Mouse (Mus musculus) left cerebral cortex, postnatal 10 days (tissue): ENCODE measurements at regions not wholly inside any gene's neighbourhood (a gene's known extent, or its start where the extent isn't known, plus 50 kb on each side); places are given as distances from the start of the nearest gene placed in this dataset.

Source experiments
- DNase-seq, 2 experiments: peaks; one replicate each; pipeline ENCODE4 v3.0.0; 2021 to 2022; ENCODE audit warnings: low spot score in 2 of 2, mixed read lengths in 1 of 2; ENCODE audit errors: extremely low spot score in 1 of 2
- intact Hi-C: fragments of 180-260 bp; cut with DNase I; formaldehyde crosslinking; loops from one replicate; pipeline ENCODE4 v1.15.1; 2025

- intact Hi-C loops = no loop called here
- no peak for DNase-seq
Observed at GRCm38 (mm10) chr17:16301776-16302175, 470.9 kb upstream of the Rgmb start.

- no peak for DNase-seq
- intact Hi-C loops = no loop called here
Observed at GRCm38 (mm10) chr17:16298553-16298952, 467.7 kb upstream of the Rgmb start.
